16 mouse cellular contexts compared by ENCODE assay signal in genomic region chr17:5247737-5248136, GRCm38 (mm10).
DNase-seq lines count a peak whose midpoint lies in the region; ATAC-seq and TF ChIP-seq lines count a peak whose summit lies in the region.
"Had no signal": no experiment of that assay in that cellular context is flagged by ENCODE, and none has a peak within 500 bp of the region (broad histone marks: within the 10 kb centered on the region; RNA-seq: fewer than 3 reads in every experiment).

No protein-coding gene starts in this region.

- no peak overlapping the region for H3K4me3 ChIP-seq in heart, embryonic 11.5 days (ENCODE audit: low read depth, low read length)
- H3K4me3 ChIP-seq in kidney, postnatal 0 days (replicated peaks; ENCODE audit: low read depth, low read length) = no peak overlapping the region
- H3K4me3 ChIP-seq in heart, embryonic 15.5 days = no peak overlapping the region
- H3K4me3 ChIP-seq: embryonic facial prominence, embryonic 15.5 days; left cerebral cortex, adult 2 months; neural tube, embryonic 12.5 days had no signal

- TF ChIP-seq CTCF in kidney, postnatal 0 days (IDR thresholded peaks at IDR 0.05; ENCODE audit: low read depth) = no peak

- H3K4me1 ChIP-seq in heart, embryonic 11.5 days (ENCODE audit: control insufficient read depth, insufficient read depth, low read length) = peaks cover 33% of the 10 kb centered on the region
- H3K4me1 ChIP-seq in kidney, postnatal 0 days (replicated peaks; ENCODE audit: insufficient read depth, low read length) = peaks cover 33% of the 10 kb centered on the region
- peaks cover 30% of the 10 kb centered on the region for H3K4me1 ChIP-seq in heart, embryonic 15.5 days (replicated peaks)

- WGBS in heart, embryonic 11.5 days (ENCODE audit: insufficient replicate concordance) = 62% methylated on average over 15 of the region's 15 CpGs
- 69% methylated on average over 15 of the region's 15 CpGs for WGBS in kidney, postnatal 0 days
- WGBS in heart, embryonic 15.5 days = 60% methylated on average over 15 of the region's 15 CpGs

- H3K27me3 ChIP-seq in heart, embryonic 11.5 days (ENCODE audit: control insufficient read depth, insufficient read depth, low read length) = no peaks in the 10 kb centered on the region
- H3K27me3 ChIP-seq in kidney, postnatal 0 days (ENCODE audit: insufficient read depth, low read length) = no peaks in the 10 kb centered on the region
- no peaks in the 10 kb centered on the region for H3K27me3 ChIP-seq in heart, embryonic 15.5 days
- H3K27me3 ChIP-seq: embryonic facial prominence, embryonic 15.5 days; megakaryocyte, embryonic 14.5 days; neural tube, embryonic 12.5 days had no signal

- no peaks in the 10 kb centered on the region for H3K36me3 ChIP-seq in heart, embryonic 11.5 days (ENCODE audit: control insufficient read depth, insufficient read depth, low read length)
- 0 out of 2 replicates have a peak, but pooled peaks cover 4% of the 10 kb centered on the region for H3K36me3 ChIP-seq in kidney, postnatal 0 days (ENCODE audit: insufficient read depth, low read length)
- H3K36me3 ChIP-seq in heart, embryonic 15.5 days = no peaks in the 10 kb centered on the region
- H3K36me3 ChIP-seq: embryonic facial prominence, embryonic 15.5 days had no signal

- no peak overlapping the region for H3K4me2 ChIP-seq in heart, embryonic 11.5 days
- H3K4me2 ChIP-seq in kidney, postnatal 0 days (ENCODE audit: low read length) = no peak overlapping the region
- no peak overlapping the region for H3K4me2 ChIP-seq in heart, embryonic 15.5 days
- H3K4me2 ChIP-seq: embryonic facial prominence, embryonic 15.5 days; neural tube, embryonic 12.5 days had no signal

- no peaks in the 10 kb centered on the region for H3K9me3 ChIP-seq in heart, embryonic 11.5 days (replicated peaks; ENCODE audit: control insufficient read depth, low read length)
- H3K9me3 ChIP-seq in kidney, postnatal 0 days (replicated peaks; ENCODE audit: low read length) = no peaks in the 10 kb centered on the region
- H3K9me3 ChIP-seq in heart, embryonic 15.5 days (replicated peaks) = no peaks in the 10 kb centered on the region
- H3K9me3 ChIP-seq: embryonic facial prominence, embryonic 15.5 days; megakaryocyte, embryonic 14.5 days; neural tube, embryonic 12.5 days had no signal

- DNase-seq in heart, adult 9 months (ENCODE audit: low spot score in 2 of 2) = no peak
- no peak for DNase-seq in kidney, postnatal 0 days (ENCODE audit: low spot score)
- no peak for DNase-seq in kidney, postnatal 14 days
- peak; percentile 57 to 72 for DNase-seq in cerebellum, postnatal 14 days
- no peak for DNase-seq in thymus, postnatal 10 days (ENCODE audit: low spot score in 2 of 2)
- no peak for DNase-seq in spleen, adult 18-20 months
- DNase-seq: adrenal gland, postnatal 14 days; lung, postnatal 10 days had no signal

- peak overlapping the region; percentile 75 for H3K27ac ChIP-seq in heart, embryonic 11.5 days (ENCODE audit: low read depth, low read length)
- H3K27ac ChIP-seq in kidney, postnatal 0 days = peak overlapping the region; percentile 42; the same call in 1 of the 2 replicates
- H3K27ac ChIP-seq in heart, embryonic 15.5 days = 0 out of 2 replicates have a peak overlapping the region, but pooled peaks have one; percentile 10
- H3K27ac ChIP-seq: embryonic facial prominence, embryonic 15.5 days; left cerebral cortex, adult 2 months; liver, embryonic 14.5 days; neural tube, embryonic 12.5 days had no signal

- ATAC-seq in heart, embryonic 11.5 days (replicated peaks; ENCODE audit: insufficient number of reproducible peaks, low FRiP score, low TSS enrichment) = no peak
- no peak for ATAC-seq in kidney, postnatal 0 days (replicated peaks; ENCODE audit: low FRiP score, low read depth)
- no peak for ATAC-seq in heart, embryonic 15.5 days (replicated peaks; ENCODE audit: insufficient number of reproducible peaks, insufficient read depth, low FRiP score, low read depth)
- ATAC-seq: midbrain, embryonic 16.5 days had no signal

- no peak overlapping the region; the same call in 1 of the 2 replicates for H3K9ac ChIP-seq in heart, embryonic 11.5 days (ENCODE audit: low read depth, low read length)
- H3K9ac ChIP-seq in kidney, postnatal 0 days (ENCODE audit: low read depth, low read length) = no peak overlapping the region
- H3K9ac ChIP-seq in heart, embryonic 15.5 days = no peak overlapping the region
- H3K9ac ChIP-seq: embryonic facial prominence, embryonic 15.5 days; liver, embryonic 14.5 days had no signal

Comparison
In these comparisons a context has a peak if more than half of its experiments do, and no peak if none do; other contexts are left out.
1. H3K27ac ChIP-seq: peak in every context shown above with its lines; median percentile 75 in heart, embryonic 11.5 days; 42 in kidney, postnatal 0 days; 10 in heart, embryonic 15.5 days.
2. DNase-seq: peak in cerebellum, postnatal 14 days (2 of 2); none in heart, adult 9 months (0 of 2), kidney, postnatal 0 days (single experiment), kidney, postnatal 14 days (single experiment), thymus, postnatal 10 days (0 of 2) and spleen, adult 18-20 months (0 of 2).